Mouse (Mus musculus): ENCODE measurements around the gene Slc28a3.

DNA sequence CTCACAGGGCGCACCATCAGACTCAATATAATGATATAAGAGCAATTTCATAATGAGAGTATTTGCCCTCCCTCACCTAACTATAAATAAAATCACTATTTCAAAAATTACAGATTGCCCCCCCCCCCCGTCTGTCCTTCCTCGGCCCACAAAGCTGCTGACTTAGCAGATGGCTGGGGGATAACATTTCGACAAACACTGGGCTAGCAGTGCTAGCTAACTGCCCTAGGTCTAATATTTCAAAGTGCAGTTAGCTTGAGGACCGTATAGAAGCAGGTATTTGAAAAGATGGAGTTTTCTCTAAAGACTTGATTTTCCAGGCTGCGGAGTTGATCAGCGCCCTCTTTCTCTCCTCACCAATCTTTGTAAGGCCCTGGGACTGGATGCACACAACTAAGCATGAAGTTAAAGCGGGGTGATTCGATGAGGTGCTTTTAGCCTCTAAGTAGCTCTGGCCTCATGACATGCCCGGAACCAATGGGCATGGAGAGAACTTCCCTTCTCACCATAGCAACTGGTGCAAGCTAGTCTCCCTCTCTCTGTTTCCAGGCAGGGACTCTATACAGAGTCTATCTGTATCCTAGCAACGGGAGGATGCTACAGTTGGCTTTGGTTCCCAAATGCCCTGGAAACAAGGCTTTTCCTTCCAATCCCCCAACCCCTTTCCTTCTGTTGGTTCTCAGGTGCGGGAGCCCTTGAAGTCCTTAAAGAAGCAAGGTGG, 66.8 kb downstream of the Slc28a3 start:
- TF ChIP-seq GATA2 (IDR thresholded peaks at IDR 0.05; ENCODE audit: borderline replicate concordance, low read depth, low read length): no peak
- no peak for TF ChIP-seq CTCF (IDR thresholded peaks at IDR 0.05; ENCODE audit: low read depth, low read length)
- no peak for TF ChIP-seq GATA1 (IDR thresholded peaks at IDR 0.05; ENCODE audit: borderline replicate concordance, low read length)
- no peak for TF ChIP-seq TAL1 (conservative IDR thresholded peaks at IDR 0.05; ENCODE audit: low read depth, low read length)
- TF ChIP-seq POLR2AphosphoS5 (IDR thresholded peaks at IDR 0.05; ENCODE audit: insufficient replicate concordance, low read depth, low read length): no peak

Measured in G1E (cell line).